Mouse (Mus musculus): Measurements from ENCODE around the gene Pdss2.

DNA sequence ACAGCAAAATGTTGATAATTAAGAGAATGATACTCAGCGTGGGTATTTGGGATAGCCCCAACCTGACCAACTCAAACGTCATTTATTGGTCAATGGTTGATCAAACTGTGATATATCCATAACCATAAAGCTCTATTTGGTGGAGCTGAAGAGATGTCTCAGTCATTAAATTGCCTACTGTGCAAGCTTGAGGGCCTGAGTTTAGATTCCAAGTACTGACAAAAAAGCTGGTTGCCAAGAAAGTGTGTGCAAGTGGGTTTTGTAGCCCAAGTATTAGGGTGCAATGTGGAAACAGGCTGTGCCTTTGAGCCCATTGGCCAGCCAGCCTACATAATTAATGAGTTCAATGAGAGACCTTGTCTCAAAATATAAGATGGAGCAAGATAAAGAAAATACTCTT is 2.1 kb downstream of the Pdss2 start:
- TF ChIP-seq CTCF (IDR thresholded peaks at IDR 0.05; ENCODE audit: low read depth, low read length) (no peak), POLR2A (IDR thresholded peaks at IDR 0.05; ENCODE audit: extremely low read depth, insufficient read depth, low read length) (no peak)

Measured in liver, adult 2 months (tissue).